ENCODE assay signal across 47 mouse cellular contexts in the genomic region with DNA sequence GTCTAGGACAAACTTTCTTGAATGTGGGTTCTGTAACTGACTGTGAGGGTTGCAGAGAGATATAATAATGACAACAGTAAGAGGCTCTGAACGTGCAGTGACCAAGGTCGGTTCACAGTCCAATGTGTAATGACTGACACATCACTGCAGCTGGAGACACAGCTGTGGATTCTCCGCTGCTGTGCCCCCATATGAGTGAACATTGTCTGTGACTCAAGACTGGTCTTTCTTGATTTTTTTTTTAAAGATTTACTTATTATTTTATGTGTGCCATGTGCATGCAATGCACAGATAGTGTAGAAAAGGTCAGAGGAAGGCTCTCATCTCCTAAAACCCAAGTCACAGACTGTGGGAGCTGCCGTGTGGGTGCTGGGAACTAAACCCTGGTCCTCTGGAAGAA. TPM values are rescaled to one million over a fixed set of nuclear protein-coding genes. Genes with fewer than 3 reads are reported as not detected.
"Had no signal": no experiment of that assay in that cellular context is flagged by ENCODE, and none has a peak within 500 bp of the region (broad histone marks: within the 10 kb centered on the region; RNA-seq: fewer than 3 reads in every experiment).

No protein-coding gene starts in this region.

- H3K9ac ChIP-seq: heart, embryonic 12.5 days; heart, embryonic 13.5 days; heart, embryonic 15.5 days; hindbrain, embryonic 12.5 days; hindbrain, embryonic 13.5 days; hindbrain, embryonic 14.5 days; hindbrain, embryonic 15.5 days; intestine, embryonic 15.5 days; kidney, embryonic 15.5 days had no signal

- ATAC-seq: hindbrain, embryonic 16.5 days; hindbrain, postnatal 0 days; inflammation-experienced regulatory T-cells, adult 6 months; intestine, embryonic 15.5 days; intestine, embryonic 16.5 days; intestine, postnatal 0 days had no signal

- H3K4me1 ChIP-seq: heart, embryonic 10.5 days; hindbrain, embryonic 10.5 days; hindbrain, embryonic 12.5 days; hindbrain, embryonic 13.5 days; hindbrain, embryonic 15.5 days; intestine, embryonic 15.5 days; kidney, embryonic 15.5 days had no signal

- H3K27me3 ChIP-seq: heart, embryonic 12.5 days; heart, embryonic 13.5 days; heart, embryonic 15.5 days; hindbrain, embryonic 12.5 days; hindbrain, embryonic 13.5 days; hindbrain, embryonic 15.5 days; intestine, embryonic 15.5 days; kidney, embryonic 15.5 days had no signal

- H3K4me2 ChIP-seq: heart, embryonic 11.5 days; heart, embryonic 12.5 days; heart, embryonic 13.5 days; heart, embryonic 15.5 days; hindbrain, embryonic 12.5 days; hindbrain, embryonic 13.5 days; hindbrain, embryonic 14.5 days; hindbrain, embryonic 15.5 days; intestine, embryonic 15.5 days; kidney, embryonic 15.5 days had no signal

- H3K9me3 ChIP-seq: heart, embryonic 10.5 days; heart, embryonic 12.5 days; heart, embryonic 13.5 days; heart, embryonic 15.5 days; hindbrain, embryonic 10.5 days; hindbrain, embryonic 12.5 days; hindbrain, embryonic 13.5 days; hindbrain, embryonic 15.5 days; intestine, embryonic 15.5 days; kidney, embryonic 15.5 days had no signal

- H3K27ac ChIP-seq: heart, embryonic 10.5 days; heart, embryonic 13.5 days; heart, embryonic 15.5 days; hindbrain, embryonic 10.5 days; hindbrain, embryonic 12.5 days; hindbrain, embryonic 13.5 days; hindbrain, embryonic 14.5 days; hindbrain, embryonic 15.5 days; hindbrain, postnatal 0 days; intestine, embryonic 15.5 days; kidney, embryonic 15.5 days; kidney, postnatal 0 days; layer of hippocampus, adult 2 months had no signal

- DNase-seq: heart, postnatal 10 days; heart, postnatal 14 days; heart, postnatal 36 days; kidney, adult 11 months; kidney, adult 18-20 months; kidney, adult 2 months; kidney, adult 8-10 months; kidney, adult 9 months; kidney, postnatal 10 days; kidney, postnatal 14 days; kidney, postnatal 25 days; kidney, postnatal 36 days; kidney, postnatal 4 days; layer of hippocampus, adult 9-11 months; layer of hippocampus, postnatal 36 days had no signal

- H3K4me3 ChIP-seq: heart, embryonic 10.5 days; heart, embryonic 12.5 days; heart, embryonic 13.5 days; heart, embryonic 15.5 days; hindbrain, embryonic 10.5 days; hindbrain, embryonic 12.5 days; hindbrain, embryonic 13.5 days; hindbrain, embryonic 15.5 days; intestine, embryonic 15.5 days; kidney, embryonic 15.5 days; layer of hippocampus, adult 2 months had no signal

RNA-seq across cellular contexts. Expression of gene 2610028H24Rik, which starts 48.6 kb away (rescaled TPM):
- total RNA-seq: hematopoietic stem cell, adult 5-6 weeks; hindbrain, postnatal 0 days; layer of hippocampus, adult 18-20 months; layer of hippocampus, adult 2 months; layer of hippocampus, postnatal 10 days; layer of hippocampus, postnatal 14 days; layer of hippocampus, postnatal 25 days; layer of hippocampus, postnatal 36 days; left cerebral cortex, adult 18-20 months had no signal
- polyA plus RNA-seq: heart, embryonic 10.5 days; heart, embryonic 11.5 days; heart, embryonic 12.5 days; heart, embryonic 13.5 days; heart, embryonic 14.5 days; heart, postnatal 0 days; hindbrain, embryonic 10.5 days; hindbrain, embryonic 11.5 days; hindbrain, embryonic 12.5 days; hindbrain, embryonic 13.5 days; hindbrain, embryonic 14.5 days; hindbrain, embryonic 15.5 days; hindbrain, embryonic 16.5 days; hindbrain, postnatal 0 days; inflammation-experienced regulatory T-cells, adult 6 months; intestine, embryonic 14.5 days; intestine, embryonic 15.5 days; intestine, embryonic 16.5 days; intestine, postnatal 0 days; kidney, embryonic 14.5 days; kidney, embryonic 15.5 days; kidney, embryonic 16.5 days; kidney, postnatal 0 days; large intestine, adult 2 months had no signal
